ENCODE assay signal across 8 mouse cellular contexts in the genomic region with DNA sequence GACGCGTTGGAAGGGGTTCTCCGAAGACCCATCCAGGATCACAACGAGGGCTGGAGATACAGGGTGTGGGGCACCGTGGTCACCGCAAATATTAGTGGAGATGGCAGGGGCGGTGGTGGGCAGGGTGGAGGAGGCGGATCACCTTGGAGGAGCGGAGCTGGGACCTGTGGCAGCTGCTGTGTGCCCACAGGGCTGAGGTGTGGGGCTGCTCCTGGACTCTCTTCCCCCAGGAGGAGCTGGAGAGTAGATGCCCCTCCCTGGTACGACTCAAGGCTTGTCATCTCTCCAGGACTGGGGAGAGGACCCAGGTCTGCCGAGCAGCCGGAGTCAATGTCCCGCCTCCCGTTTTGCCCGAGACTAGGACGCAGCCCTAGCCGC.
DNase-seq lines count a peak whose midpoint lies in the region; ATAC-seq lines count a peak whose summit lies in the region.

No protein-coding gene starts in this region.

- H3K27me3 ChIP-seq in heart, embryonic 12.5 days (replicated peaks), result peaks cover 82% of the 10 kb centered on the region
- H3K27me3 ChIP-seq in hindbrain, embryonic 13.5 days, result peaks cover 91% of the 10 kb centered on the region
- peaks cover 95% of the 10 kb centered on the region for H3K27me3 ChIP-seq in midbrain, embryonic 12.5 days

- H3K36me3 ChIP-seq in heart, embryonic 12.5 days, result no peaks in the 10 kb centered on the region
- no peaks in the 10 kb centered on the region for H3K36me3 ChIP-seq in hindbrain, embryonic 13.5 days
- H3K36me3 ChIP-seq in midbrain, embryonic 12.5 days, result no peaks in the 10 kb centered on the region

- peaks cover 12% of the 10 kb centered on the region; the same call in 1 of the 2 replicates for H3K4me1 ChIP-seq in heart, embryonic 12.5 days (replicated peaks)
- H3K4me1 ChIP-seq in hindbrain, embryonic 13.5 days (replicated peaks), result peaks cover 11% of the 10 kb centered on the region; the same call in 1 of the 2 replicates
- 0 out of 2 replicates have a peak, but pooled peaks cover 9% of the 10 kb centered on the region for H3K4me1 ChIP-seq in midbrain, embryonic 12.5 days

- H3K4me3 ChIP-seq in heart, embryonic 12.5 days, result peak overlapping the region; percentile 53
- H3K4me3 ChIP-seq in hindbrain, embryonic 13.5 days, result peak overlapping the region; percentile 46
- H3K4me3 ChIP-seq in midbrain, embryonic 12.5 days, result peak overlapping the region; percentile 40

- DNase-seq in heart, adult 18-20 months, result no peak
- DNase-seq in thymus, postnatal 0 days (ENCODE audit: low spot score), result peak; percentile 4
- no peak for DNase-seq in thymus, postnatal 10 days (ENCODE audit: low spot score in 2 of 2)
- DNase-seq in ovary, postnatal 10 days (ENCODE audit: low spot score), result no peak
- no peak for DNase-seq in retina, postnatal 1 day

- peak overlapping the region; percentile 83 for H3K4me2 ChIP-seq in heart, embryonic 12.5 days
- H3K4me2 ChIP-seq in hindbrain, embryonic 13.5 days, result peak overlapping the region; percentile 72
- peak overlapping the region; percentile 59 for H3K4me2 ChIP-seq in midbrain, embryonic 12.5 days (replicated peaks)

- no peaks in the 10 kb centered on the region for H3K9me3 ChIP-seq in heart, embryonic 12.5 days (replicated peaks)
- H3K9me3 ChIP-seq in hindbrain, embryonic 13.5 days, result no peaks in the 10 kb centered on the region; the same call in 1 of the 2 replicates
- no peaks in the 10 kb centered on the region for H3K9me3 ChIP-seq in midbrain, embryonic 12.5 days

- H3K9ac ChIP-seq in heart, embryonic 12.5 days, result peak overlapping the region; percentile 52
- peak overlapping the region; percentile 65 for H3K9ac ChIP-seq in hindbrain, embryonic 13.5 days
- peak overlapping the region; percentile 24; the same call in 1 of the 2 replicates for H3K9ac ChIP-seq in midbrain, embryonic 12.5 days (replicated peaks)

- 5% methylated on average over 17 of the region's 17 CpGs for WGBS in heart, embryonic 12.5 days
- 8% methylated on average over 15 of the region's 17 CpGs for WGBS in hindbrain, embryonic 13.5 days
- 6% methylated on average over 17 of the region's 17 CpGs for WGBS in midbrain, embryonic 12.5 days

- H3K27ac ChIP-seq in heart, embryonic 12.5 days (ENCODE audit: poor library complexity, severe bottlenecking), result no peak overlapping the region
- peak overlapping the region; percentile 84 for H3K27ac ChIP-seq in hindbrain, embryonic 13.5 days
- no peak overlapping the region; the same call in 1 of the 2 replicates for H3K27ac ChIP-seq in midbrain, embryonic 12.5 days (replicated peaks)

- ATAC-seq in heart, embryonic 12.5 days (ENCODE audit: insufficient number of reproducible peaks, low FRiP score), result peak; percentile 40
- peak; percentile 40 for ATAC-seq in hindbrain, embryonic 13.5 days (ENCODE audit: low FRiP score)
- ATAC-seq in midbrain, embryonic 12.5 days (ENCODE audit: low FRiP score, low read depth), result no peak; the same call in 1 of the 2 replicates
